Mouse (Mus musculus) forebrain, embryonic 12.5 days (tissue): ENCODE measurements around the gene Cacna1i. TPM values are rescaled to one million over a fixed set of nuclear protein-coding genes. Genes with fewer than 3 reads are reported as not detected.

ENCODE experiments used
- ATAC-seq: fragments of 200-750 bp; cut with Nextera tagmentation; 2 replicates; pipeline ENCODE4 v1.8.0; 2017; ENCODE audit warnings: moderate TSS enrichment; ENCODE audit not compliant: low FRiP score
- H3K27ac ChIP-seq: fragments of 300-500 bp; sonication (generic); 2 replicates; pipeline ENCODE4 v1.5.1; 2016; ENCODE audit warnings: mild to moderate bottlenecking
- H3K27me3 ChIP-seq: fragments of 300-500 bp; sonication (generic); 2 replicates; pipeline ENCODE4 v1.6.1; 2016; ENCODE audit warnings: mild to moderate bottlenecking
- H3K36me3 ChIP-seq: fragments of 300-500 bp; sonication (generic); replicated peaks from 2 replicates; pipeline ENCODE4 v1.6.1; 2016; ENCODE audit warnings: mild to moderate bottlenecking
- H3K4me1 ChIP-seq: fragments of 300-500 bp; sonication (generic); 2 replicates; pipeline ENCODE4 v1.6.1; 2016
- H3K4me2 ChIP-seq: fragments of 300-500 bp; sonication (generic); 2 replicates; pipeline ENCODE4 v1.6.1; 2016; ENCODE audit warnings: mild to moderate bottlenecking, moderate library complexity
- H3K4me3 ChIP-seq: fragments of 300-500 bp; sonication (generic); replicated peaks from 2 replicates; pipeline ENCODE4 v1.5.1; 2016; ENCODE audit warnings: mild to moderate bottlenecking
- H3K9ac ChIP-seq: fragments of 300-500 bp; sonication (generic); 2 replicates; pipeline ENCODE4 v1.6.1; 2016; ENCODE audit warnings: mild to moderate bottlenecking
- H3K9me3 ChIP-seq: fragments of 300-500 bp; sonication (generic); 2 replicates; pipeline ENCODE4 v1.6.1; 2016
- WGBS: fragments of 180-500 bp; shearing (Covaris S2); methylation state at CpG from one replicate; pipeline ENCODE4 v1.1.7; 2016; 5-methylcytosine and 5-hydroxymethylcytosine counted together
- polyA plus RNA-seq: library from polyadenylated mRNA; unstranded; fragments of >200 nt; fragmentation: Nextera tagmentation; extraction: Ambion mirVana; gene quantifications from 2 replicates; pipeline ENCODE4 v1.2.1, GENCODE M21; 2016

The Cacna1i gene
- 0.17 and 0.21 TPM in 2 replicates for polyA plus RNA-seq

DNA sequence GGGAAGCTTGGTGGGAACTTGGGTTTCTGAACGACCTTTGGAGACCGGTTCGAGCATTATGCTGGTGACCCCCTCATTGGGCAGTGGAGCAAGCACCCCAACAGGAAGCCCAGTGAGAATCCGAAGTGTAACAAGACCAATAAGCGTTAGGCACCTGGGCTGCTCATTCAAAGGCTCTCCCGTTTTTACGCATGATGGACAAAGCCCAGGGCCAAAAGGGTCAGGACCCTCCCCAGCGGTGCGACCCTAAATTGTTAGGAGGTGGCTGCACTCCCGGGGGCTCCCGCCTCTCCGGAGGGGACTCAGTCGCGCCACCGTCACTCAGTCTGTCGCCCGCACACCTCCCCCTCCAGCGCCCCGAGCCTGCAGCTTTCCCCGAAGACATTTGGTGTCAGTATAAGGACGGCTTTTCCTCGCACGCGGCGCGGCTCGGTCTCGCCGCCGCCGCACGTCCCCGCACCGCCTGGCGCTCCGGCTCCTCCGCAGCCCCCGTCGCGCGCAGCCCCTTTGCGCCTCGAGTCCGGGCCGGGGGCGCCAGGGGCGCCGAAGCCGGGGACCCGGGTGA, at the start of gene Cacna1i:
Gene Cacna1i (plus strand): TSS at position 388 of the 565 bp plus-strand sequence.
- ATAC-seq, result peak; percentile 57; the same call in 1 of the 2 replicates
- 1% methylated on average over 50 of the region's 50 CpGs for WGBS
- Histone ChIP-seq H3K4me2 (peak within 1 kb of the TSS; percentile 89), H3K9ac (peak within 1 kb of the TSS; percentile 48), H3K4me3 (peak within 1 kb of the TSS; percentile 51), H3K27ac (no peak within 1 kb of the TSS), H3K36me3 (no peaks in the 10 kb centered on the region), H3K4me1 (peaks cover 9% of the 10 kb centered on the region), H3K27me3 (peaks cover 93% of the 10 kb centered on the region), H3K9me3 (no peaks in the 10 kb centered on the region)

DNA sequence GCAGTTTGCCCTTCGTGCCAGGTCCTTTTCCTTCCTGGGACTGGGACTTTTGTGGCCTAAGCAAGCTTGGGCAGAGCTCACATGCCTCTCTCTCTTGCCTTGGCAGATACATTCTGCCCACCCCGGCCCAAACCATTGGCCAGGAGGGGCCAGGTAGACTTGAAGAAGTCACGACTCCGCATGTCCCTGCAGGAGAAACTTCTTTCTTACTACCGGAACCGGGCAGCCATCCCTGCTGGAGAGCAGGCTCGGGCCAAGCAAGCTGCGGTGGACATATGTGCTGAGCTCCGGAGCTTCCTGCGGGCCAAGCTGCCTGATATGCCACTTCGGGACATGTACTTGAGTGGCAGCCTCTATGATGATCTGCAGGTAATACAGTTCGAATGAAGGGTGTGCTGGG, 38.9 kb upstream of the Cacna1i start:
- 95% methylated on average over 12 of the region's 12 CpGs for WGBS
- no peak overlapping the region for H3K4me3 ChIP-seq
- no peak for ATAC-seq
- H3K27me3 ChIP-seq, result no peaks in the 10 kb centered on the region
- H3K9me3 ChIP-seq, result no peaks in the 10 kb centered on the region
- peaks cover 81% of the 10 kb centered on the region for H3K36me3 ChIP-seq
- H3K27ac ChIP-seq, result no peak overlapping the region
- no peak overlapping the region for H3K4me2 ChIP-seq
- no peaks in the 10 kb centered on the region for H3K4me1 ChIP-seq
- H3K9ac ChIP-seq, result no peak overlapping the region

DNA sequence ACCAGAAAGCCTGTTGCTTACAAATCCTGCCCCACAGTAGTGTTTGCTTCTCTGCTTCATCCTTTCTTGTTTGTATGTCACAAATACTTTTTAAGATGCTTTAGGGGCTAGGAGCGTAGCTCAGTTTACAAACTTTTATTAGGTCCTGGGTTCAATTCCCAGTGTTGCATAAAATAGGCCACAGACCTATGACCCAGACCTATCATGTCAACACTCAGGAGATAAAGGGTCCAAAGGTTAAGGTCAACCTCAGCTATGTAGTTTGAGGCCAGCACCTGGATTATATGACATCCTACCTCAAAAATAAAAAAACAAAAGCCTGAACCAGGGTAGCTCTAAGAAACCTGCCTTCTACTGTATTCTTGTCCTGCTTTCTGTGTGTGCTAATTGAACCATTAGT, 38.4 kb upstream of the Cacna1i start:
- peaks cover 78% of the 10 kb centered on the region for H3K36me3 ChIP-seq
- H3K4me1 ChIP-seq, result peaks cover 3% of the 10 kb centered on the region
- H3K9me3 ChIP-seq, result no peaks in the 10 kb centered on the region
- no peak overlapping the region for H3K27ac ChIP-seq
- ATAC-seq, result no peak
- H3K4me3 ChIP-seq, result no peak overlapping the region
- no peak overlapping the region for H3K4me2 ChIP-seq
- WGBS, result 97% methylated on average over 1 of the region's 1 CpGs
- no peak overlapping the region for H3K9ac ChIP-seq
- H3K27me3 ChIP-seq, result no peaks in the 10 kb centered on the region

DNA sequence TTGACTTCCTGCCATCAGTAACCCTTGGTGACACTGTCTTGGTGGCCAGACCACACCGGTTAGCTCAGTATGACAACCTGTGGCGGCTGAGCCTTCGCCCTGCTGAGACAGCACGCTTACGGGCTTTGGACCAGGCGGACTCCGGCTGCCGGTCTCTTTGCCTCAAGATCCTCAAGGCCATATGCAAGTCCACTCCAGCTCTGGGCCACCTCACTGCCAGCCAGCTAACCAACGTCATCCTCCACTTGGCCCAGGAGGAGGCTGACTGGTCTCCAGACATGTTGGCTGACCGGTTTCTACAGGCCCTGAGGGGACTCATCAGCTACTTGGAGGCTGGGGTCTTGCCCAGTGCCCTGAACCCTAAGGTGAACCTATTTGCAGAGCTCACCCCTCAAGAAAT, 37.4 kb upstream of the Cacna1i start:
- no peak overlapping the region for H3K27ac ChIP-seq
- no peaks in the 10 kb centered on the region for H3K27me3 ChIP-seq
- peaks cover 13% of the 10 kb centered on the region for H3K4me1 ChIP-seq
- 94% methylated on average over 10 of the region's 10 CpGs for WGBS
- no peak overlapping the region for H3K9ac ChIP-seq
- H3K4me3 ChIP-seq, result no peak overlapping the region
- no peaks in the 10 kb centered on the region for H3K9me3 ChIP-seq
- ATAC-seq, result no peak
- peaks cover 68% of the 10 kb centered on the region for H3K36me3 ChIP-seq
- no peak overlapping the region for H3K4me2 ChIP-seq

DNA sequence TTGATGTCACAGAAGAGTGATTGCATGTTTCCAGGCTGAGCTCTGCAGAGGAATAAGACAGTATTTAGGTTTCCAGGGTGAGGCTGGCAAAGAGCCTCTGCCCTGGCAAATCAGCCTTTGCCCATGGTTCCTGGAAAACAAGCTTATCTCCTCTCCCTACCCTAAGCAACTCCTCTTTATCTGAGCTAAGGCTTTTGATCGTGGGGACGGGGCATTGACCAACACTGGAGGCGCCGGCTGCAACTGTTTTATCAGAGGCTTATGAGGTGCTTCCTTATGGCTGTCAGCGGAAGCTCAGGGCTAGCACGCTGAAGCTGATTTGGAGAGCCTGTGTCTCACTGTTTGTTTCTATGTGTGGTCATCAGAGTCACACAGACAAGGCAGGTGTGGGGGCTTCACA, 36.5 kb upstream of the Cacna1i start:
- Histone ChIP-seq H3K4me2 (no peak overlapping the region), H3K27me3 (no peaks in the 10 kb centered on the region), H3K9ac (no peak overlapping the region), H3K36me3 (peaks cover 62% of the 10 kb centered on the region), H3K4me3 (no peak overlapping the region), H3K9me3 (no peaks in the 10 kb centered on the region), H3K27ac (no peak overlapping the region), H3K4me1 (peaks cover 13% of the 10 kb centered on the region)
- 94% methylated on average over 6 of the region's 6 CpGs for WGBS
- ATAC-seq, result no peak

DNA sequence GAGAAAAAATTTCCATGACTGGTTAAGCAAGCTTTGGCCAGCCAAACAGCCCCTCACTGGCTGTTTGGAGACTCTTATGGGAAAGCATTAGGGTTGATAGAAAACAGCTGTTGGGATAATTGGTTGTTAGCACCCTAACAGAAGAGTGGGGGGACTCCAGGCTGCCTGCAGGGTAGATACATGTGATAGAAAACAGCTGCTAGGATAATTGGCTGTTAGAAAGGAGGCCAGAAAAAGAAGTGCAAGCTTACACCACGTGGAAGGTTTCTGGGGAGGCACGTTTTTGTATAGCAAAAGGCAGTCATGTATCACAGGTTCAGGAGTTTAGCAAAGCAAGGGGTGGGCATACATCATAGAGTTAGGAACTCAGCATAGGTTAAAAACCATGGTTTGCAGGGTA, 33.5 kb upstream of the Cacna1i start:
- Histone ChIP-seq H3K4me2 (peak overlapping the region; percentile 93; the same call in 1 of the 2 replicates), H3K9me3 (no peaks in the 10 kb centered on the region), H3K36me3 (peaks cover 58% of the 10 kb centered on the region), H3K4me1 (peaks cover 33% of the 10 kb centered on the region), H3K4me3 (no peak overlapping the region), H3K9ac (no peak overlapping the region), H3K27ac (peak overlapping the region; percentile 98), H3K27me3 (no peaks in the 10 kb centered on the region)
- ATAC-seq, result no peak
- WGBS, result 37% methylated on average over 2 of the region's 2 CpGs

DNA sequence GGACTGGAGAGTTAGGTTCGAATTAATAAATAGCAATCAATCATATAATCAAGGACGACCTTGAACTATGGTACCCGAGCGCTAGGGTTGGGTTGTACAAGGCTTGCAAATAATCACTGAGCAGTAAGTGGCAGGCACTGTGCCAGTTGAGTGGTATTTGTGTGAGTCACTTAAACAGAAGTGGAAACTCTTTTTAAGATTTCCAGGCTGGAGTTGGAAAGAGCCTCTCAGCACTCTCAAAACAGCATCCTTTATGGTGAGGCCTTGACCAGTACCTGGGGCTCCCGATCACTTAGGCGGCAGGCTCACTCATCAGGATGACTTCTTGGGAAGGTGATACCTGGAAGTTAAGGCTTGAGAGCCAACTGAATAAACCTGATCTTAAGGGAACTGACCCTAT, 32.8 kb upstream of the Cacna1i start:
- Histone ChIP-seq H3K36me3 (peaks cover 57% of the 10 kb centered on the region), H3K27ac (peak overlapping the region; percentile 98), H3K9ac (peak overlapping the region; percentile 72), H3K4me2 (peak overlapping the region; percentile 93), H3K9me3 (no peaks in the 10 kb centered on the region), H3K4me3 (peak overlapping the region; percentile 100), H3K27me3 (no peaks in the 10 kb centered on the region), H3K4me1 (peaks cover 33% of the 10 kb centered on the region)
- WGBS, result 49% methylated on average over 6 of the region's 6 CpGs
- ATAC-seq, result no peak

DNA sequence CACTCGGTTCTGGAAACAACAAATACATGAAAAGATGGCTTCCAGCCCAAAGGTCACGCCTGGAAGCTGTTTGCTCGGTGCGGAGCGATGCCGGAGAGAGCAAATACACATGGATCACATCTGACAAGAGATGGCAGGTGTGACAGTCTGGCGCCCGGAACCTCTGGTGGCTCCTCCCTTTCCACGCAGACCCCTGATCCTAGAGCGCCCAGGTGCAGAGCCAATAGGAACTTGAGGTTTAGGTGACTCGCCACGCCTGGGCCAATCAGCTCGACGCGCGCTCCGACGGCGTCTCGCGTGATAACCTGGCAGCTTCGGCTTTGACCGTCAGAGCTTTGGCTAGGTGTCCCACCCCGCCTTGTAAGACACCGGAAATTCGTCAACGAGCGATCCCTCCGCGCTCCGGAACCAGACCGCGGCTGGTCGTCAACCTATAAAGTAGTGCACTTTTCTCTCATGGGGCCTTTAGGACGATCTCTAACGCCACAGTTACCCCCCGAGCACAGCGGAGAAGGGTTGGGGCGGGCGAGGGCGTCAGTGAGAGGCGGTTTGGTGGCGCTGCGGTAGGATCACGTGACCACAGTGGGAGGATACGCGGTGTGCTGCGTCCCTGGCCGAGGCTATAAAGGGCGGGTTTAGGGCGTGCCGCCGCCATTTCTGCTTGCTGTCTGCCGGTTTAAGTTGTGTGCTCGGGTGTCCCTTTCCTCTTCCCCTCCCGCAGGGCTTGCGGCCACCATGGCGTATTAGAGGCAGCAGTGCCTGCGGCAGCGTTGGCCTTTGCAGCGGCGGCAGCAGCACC, 32.0 kb upstream of the Cacna1i start, which contains the start of gene Atf4:
Gene Atf4 (plus strand): TSS at position 338 of the 799 bp plus-strand sequence.
- Histone ChIP-seq H3K27me3 (no peaks in the 10 kb centered on the region), H3K9ac (peak within 1 kb of the TSS; percentile 100), H3K9me3 (no peaks in the 10 kb centered on the region), H3K4me3 (peak within 1 kb of the TSS; percentile 100), H3K36me3 (peaks cover 57% of the 10 kb centered on the region), H3K27ac (peak within 1 kb of the TSS; percentile 98), H3K4me2 (peak within 1 kb of the TSS; percentile 93), H3K4me1 (peaks cover 33% of the 10 kb centered on the region)
- under 1% methylated on average over 62 of the region's 62 CpGs for WGBS
- ATAC-seq, result peak; percentile 97

DNA sequence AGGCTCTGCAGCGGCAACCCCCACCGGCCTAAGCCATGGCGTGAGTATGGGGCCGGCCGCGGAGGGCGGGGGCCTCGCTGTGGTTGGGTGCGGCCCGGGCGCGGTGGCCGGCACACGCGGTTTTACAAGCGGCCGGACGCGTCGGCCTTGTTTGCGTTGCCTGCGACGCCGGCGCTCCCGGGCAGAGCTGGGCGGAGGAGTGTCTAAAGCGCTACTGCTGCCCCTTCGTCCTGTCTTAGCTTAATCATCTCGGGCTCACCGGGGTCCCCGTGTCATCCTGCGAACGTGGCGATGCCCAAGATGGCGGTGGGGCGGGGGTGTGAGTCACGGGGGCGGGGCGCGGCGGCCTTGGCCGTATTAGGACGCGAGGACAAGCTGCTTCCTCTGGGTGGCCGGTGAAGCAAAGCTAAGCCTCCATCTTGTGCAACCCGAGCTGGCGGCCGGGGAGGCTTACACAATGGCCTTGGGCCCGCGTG, 31.4 kb upstream of the Cacna1i start:
- H3K4me1 ChIP-seq, result peaks cover 33% of the 10 kb centered on the region
- H3K4me3 ChIP-seq, result peak overlapping the region; percentile 100
- peak; percentile 22 for ATAC-seq
- peaks cover 58% of the 10 kb centered on the region for H3K36me3 ChIP-seq
- H3K9ac ChIP-seq, result peak overlapping the region; percentile 100
- H3K9me3 ChIP-seq, result no peaks in the 10 kb centered on the region
- H3K27me3 ChIP-seq, result no peaks in the 10 kb centered on the region
- under 1% methylated on average over 51 of the region's 51 CpGs for WGBS
- H3K27ac ChIP-seq, result peak overlapping the region; percentile 98
- peak overlapping the region; percentile 93 for H3K4me2 ChIP-seq

DNA sequence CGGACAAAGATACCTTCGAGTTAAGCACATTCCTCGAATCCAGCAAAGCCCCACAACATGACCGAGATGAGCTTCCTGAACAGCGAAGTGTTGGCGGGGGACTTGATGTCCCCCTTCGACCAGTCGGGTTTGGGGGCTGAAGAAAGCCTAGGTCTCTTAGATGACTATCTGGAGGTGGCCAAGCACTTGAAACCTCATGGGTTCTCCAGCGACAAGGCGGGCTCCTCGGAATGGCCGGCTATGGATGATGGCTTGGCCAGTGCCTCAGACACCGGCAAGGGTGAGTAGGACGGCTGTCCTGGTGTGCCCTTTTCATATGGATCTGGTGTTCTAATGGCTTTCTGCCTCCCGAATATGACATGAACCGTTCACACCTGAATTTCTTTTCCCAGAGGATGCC, 30.8 kb upstream of the Cacna1i start:
- Histone ChIP-seq H3K27ac (peak overlapping the region; percentile 98), H3K4me3 (peak overlapping the region; percentile 100), H3K4me1 (peaks cover 33% of the 10 kb centered on the region), H3K9me3 (no peaks in the 10 kb centered on the region), H3K36me3 (peaks cover 56% of the 10 kb centered on the region), H3K9ac (peak overlapping the region; percentile 100), H3K27me3 (no peaks in the 10 kb centered on the region), H3K4me2 (peak overlapping the region; percentile 93)
- WGBS, result 15% methylated on average over 16 of the region's 16 CpGs
- ATAC-seq, result no peak

DNA sequence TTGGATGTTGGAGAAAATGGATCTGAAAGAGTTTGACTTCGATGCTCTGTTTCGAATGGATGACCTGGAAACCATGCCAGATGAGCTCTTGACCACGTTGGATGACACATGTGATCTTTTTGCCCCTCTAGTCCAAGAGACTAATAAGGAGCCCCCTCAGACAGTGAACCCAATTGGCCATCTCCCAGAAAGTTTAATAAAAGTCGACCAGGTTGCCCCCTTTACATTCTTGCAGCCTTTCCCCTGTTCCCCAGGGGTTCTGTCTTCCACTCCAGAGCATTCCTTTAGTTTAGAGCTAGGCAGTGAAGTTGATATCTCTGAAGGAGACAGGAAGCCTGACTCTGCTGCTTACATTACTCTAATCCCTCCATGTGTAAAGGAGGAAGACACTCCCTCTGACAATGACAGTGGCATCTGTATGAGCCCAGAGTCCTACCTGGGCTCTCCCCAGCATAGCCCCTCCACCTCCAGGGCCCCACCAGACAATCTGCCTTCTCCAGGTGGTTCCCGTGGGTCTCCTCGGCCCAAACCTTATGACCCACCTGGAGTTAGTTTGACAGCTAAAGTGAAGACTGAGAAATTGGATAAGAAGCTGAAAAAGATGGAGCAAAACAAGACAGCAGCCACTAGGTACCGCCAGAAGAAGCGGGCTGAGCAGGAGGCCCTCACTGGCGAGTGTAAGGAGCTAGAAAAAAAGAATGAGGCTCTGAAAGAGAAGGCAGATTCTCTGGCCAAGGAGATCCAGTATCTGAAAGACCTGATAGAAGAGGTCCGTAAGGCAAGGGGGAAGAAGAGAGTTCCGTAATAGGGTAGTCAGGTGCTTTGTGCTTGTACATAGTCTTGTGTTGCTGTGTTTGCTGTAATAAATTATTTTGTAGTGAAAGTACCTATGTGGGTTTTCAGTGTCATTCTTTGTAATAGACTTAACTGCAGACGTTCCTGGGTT, 30.1 kb upstream of the Cacna1i start:
- Histone ChIP-seq H3K4me2 (peak overlapping the region; percentile 93), H3K9me3 (no peaks in the 10 kb centered on the region), H3K36me3 (peaks cover 49% of the 10 kb centered on the region), H3K9ac (peak overlapping the region; percentile 100), H3K4me1 (peaks cover 33% of the 10 kb centered on the region), H3K27me3 (no peaks in the 10 kb centered on the region), H3K27ac (peak overlapping the region; percentile 98), H3K4me3 (peak overlapping the region; percentile 100)
- no peak for ATAC-seq
- WGBS, result 69% methylated on average over 12 of the region's 12 CpGs
